Mouse (Mus musculus) ES-E14 (cell line): ENCODE data around the gene Bmper. TPM values are rescaled to one million over a fixed set of nuclear protein-coding genes. Genes with fewer than 3 reads are reported as not detected.

Source experiments
- DNase-seq: peaks from one replicate; pipeline ENCODE4 v3.0.0-alpha.2; 2013; ENCODE audit warnings: low read depth, low spot score
- H3K27ac ChIP-seq: 2 replicates; pipeline ENCODE4 v1.5.1; 2012; ENCODE audit warnings: low read depth, mild to moderate bottlenecking, low read length, moderate library complexity, mixed read lengths; ENCODE audit not compliant: poor library complexity, insufficient read depth, severe bottlenecking
- H3K36me3 ChIP-seq: 2 replicates; pipeline ENCODE4 v1.6.1; 2012; ENCODE audit warnings: mild to moderate bottlenecking, low read length, moderate library complexity, mixed read lengths; ENCODE audit not compliant: control insufficient read depth, poor library complexity, insufficient read depth, severe bottlenecking
- H3K4me1 ChIP-seq, 2 experiments: fragments of 150-350 bp in 1 of 2; sonication (generic) in 1 of 2; 2 replicates each; pipeline ENCODE4 v1.6.1; 2012; ENCODE audit warnings: low read length in 2 of 2, mild to moderate bottlenecking in 1 of 2, mixed read lengths in 1 of 2; ENCODE audit not compliant: control insufficient read depth in 2 of 2, insufficient read depth in 2 of 2, poor library complexity in 1 of 2
- H3K4me3 ChIP-seq, 2 experiments: fragments of 150-350 bp in 1 of 2; sonication (generic) in 1 of 2; 2 replicates each; pipeline ENCODE4 v1.5.1; 2012; ENCODE audit warnings: low read length in 2 of 2, low read depth in 1 of 2, mild to moderate bottlenecking in 1 of 2, mixed read lengths in 1 of 2; ENCODE audit not compliant: insufficient read depth in 1 of 2, poor library complexity in 1 of 2, severe bottlenecking in 1 of 2
- H3K9ac ChIP-seq: 2 replicates; pipeline ENCODE4 v1.6.1; 2012; ENCODE audit warnings: low read depth, mild to moderate bottlenecking, low read length, mixed read lengths; ENCODE audit not compliant: poor library complexity, insufficient read depth, severe bottlenecking
- H3K9me3 ChIP-seq: fragments of 150-350 bp; sonication (generic); 2 replicates; pipeline ENCODE4 v1.6.1; 2012; ENCODE audit warnings: low read depth, mild to moderate bottlenecking, low read length; ENCODE audit not compliant: control insufficient read depth, insufficient read depth
- CHD2 ChIP-seq: IDR thresholded peaks from 2 replicates; pipeline ENCODE4 v1.6.1; 2014; ENCODE audit warnings: mild to moderate bottlenecking, low read depth, low read length, inconsistent platforms
- HCFC1 ChIP-seq: IDR thresholded peaks from 2 replicates; pipeline ENCODE4 v1.6.1; 2012; ENCODE audit warnings: low read length, inconsistent platforms, borderline replicate concordance; ENCODE audit not compliant: insufficient read depth
- MAFK ChIP-seq: IDR thresholded peaks from 2 replicates; pipeline ENCODE4 v1.6.1; 2014; ENCODE audit warnings: mild to moderate bottlenecking, low read depth, low read length, inconsistent platforms; ENCODE audit not compliant: insufficient read depth
- ZC3H11A ChIP-seq: IDR thresholded peaks from 2 replicates; pipeline ENCODE4 v1.6.1; 2012; ENCODE audit warnings: low read depth, mild to moderate bottlenecking, inconsistent platforms, low read length, borderline replicate concordance
- ZNF384 ChIP-seq: IDR thresholded peaks from 2 replicates; pipeline ENCODE4 v1.6.1; 2012; ENCODE audit warnings: low read depth, low read length, inconsistent platforms
- in situ Hi-C, 2 experiments: fragments of 600-800 bp; cut with MboI; formaldehyde crosslinking; loops; one replicate each; pipeline ENCODE4 v1.15.1; 2025; ENCODE audit warnings: low sequenced_read_pairs in 2 of 2, inconsistent platforms in 1 of 2; ENCODE audit not compliant: unreplicated experiment in 2 of 2
- total RNA-seq: library from RNA; depleted of rRNA; stranded (reverse); fragments of 300-350 nt; gene quantifications from 2 replicates; pipeline ENCODE4 v1.2.3, GENCODE M21; 2012

Gene Bmper
- total RNA-seq, 1 experiment, result 2.5 TPM

- no peak overlapping the region for H3K4me3 ChIP-seq
- no peak for TF ChIP-seq CHD2
- TF ChIP-seq HCFC1, result no peak
- TF ChIP-seq ZC3H11A, result no peak
- no peak for TF ChIP-seq MAFK
- TF ChIP-seq ZNF384, result no peak
- no peak for DNase-seq
- no peak overlapping the region for H3K27ac ChIP-seq
- in situ Hi-C loops, result no loop called here
- no peak overlapping the region for H3K9ac ChIP-seq
- no peaks in the 10 kb centered on the region for H3K4me1 ChIP-seq
- H3K9me3 ChIP-seq, result no peaks in the 10 kb centered on the region
- no peaks in the 10 kb centered on the region for H3K36me3 ChIP-seq
Observed at GRCm38 (mm10) chr9:23345093-23345844, 122.4 kb downstream of the Bmper start.

- TF ChIP-seq HCFC1 (no peak), MAFK (no peak), ZC3H11A (no peak), ZNF384 (no peak), CHD2 (no peak)
- Histone ChIP-seq H3K4me1 (no peaks in the 10 kb centered on the region), H3K36me3 (no peaks in the 10 kb centered on the region), H3K27ac (no peak overlapping the region), H3K9ac (no peak overlapping the region), H3K9me3 (no peaks in the 10 kb centered on the region), H3K4me3 (no peak overlapping the region)
- in situ Hi-C loops, result no loop called here
- no peak for DNase-seq
Observed at GRCm38 (mm10) chr9:23349603-23350002, 126.7 kb downstream of the Bmper start.

- no peak for DNase-seq
- in situ Hi-C loops, result no loop called here
- Histone ChIP-seq H3K27ac (no peak overlapping the region), H3K9ac (no peak overlapping the region), H3K36me3 (no peaks in the 10 kb centered on the region), H3K9me3 (no peaks in the 10 kb centered on the region), H3K4me1 (no peaks in the 10 kb centered on the region), H3K4me3 (no peak overlapping the region)
- TF ChIP-seq ZNF384 (no peak), HCFC1 (no peak), ZC3H11A (no peak), MAFK (no peak), CHD2 (no peak)
Observed at GRCm38 (mm10) chr9:23351400-23351799, 128.5 kb downstream of the Bmper start.

- Histone ChIP-seq H3K9ac (no peak overlapping the region), H3K9me3 (no peaks in the 10 kb centered on the region), H3K27ac (no peak overlapping the region), H3K4me3 (no peak overlapping the region), H3K4me1 (no peaks in the 10 kb centered on the region), H3K36me3 (no peaks in the 10 kb centered on the region)
- no peak for TF ChIP-seq ZC3H11A
- in situ Hi-C loops, result no loop called here
- no peak for DNase-seq
Observed at GRCm38 (mm10) chr9:23352396-23352795, 129.5 kb downstream of the Bmper start.
